ENCODE assay signal across 9 mouse cellular contexts in genomic region chr9:111495561-111495960, GRCm38 (mm10). TPM values are rescaled to one million over a fixed set of nuclear protein-coding genes. Genes with fewer than 3 reads are reported as not detected.
DNase-seq lines count a peak whose midpoint lies in the region; ATAC-seq and TF ChIP-seq lines count a peak whose summit lies in the region.
"Had no signal": no experiment of that assay in that cellular context is flagged by ENCODE, and none has a peak within 500 bp of the region (broad histone marks: within the 10 kb centered on the region; RNA-seq: fewer than 3 reads in every experiment).

No protein-coding gene starts in this region.

- ATAC-seq in CD4-positive, CD25-positive, alpha-beta regulatory T cell, adult 4 months = no peak
- peak; percentile 74 for ATAC-seq in forebrain, embryonic 16.5 days
- ATAC-seq in intestine, embryonic 14.5 days (replicated peaks; ENCODE audit: low FRiP score, low TSS enrichment, low read depth) = 0 out of 2 replicates have a peak, but pooled peaks have one; percentile 32
- 0 out of 2 replicates have a peak, but pooled peaks have one; percentile 56 for ATAC-seq in midbrain, postnatal 0 days (ENCODE audit: low FRiP score)

- H3K4me1 ChIP-seq in forebrain, embryonic 16.5 days (replicated peaks; ENCODE audit: control insufficient read depth, insufficient read depth, low read length) = 0 out of 2 replicates have a peak, but pooled peaks cover 2% of the 10 kb centered on the region
- no peaks in the 10 kb centered on the region for H3K4me1 ChIP-seq in intestine, embryonic 14.5 days (replicated peaks; ENCODE audit: control insufficient read depth, insufficient read depth, low read length)
- H3K4me1 ChIP-seq in midbrain, postnatal 0 days (ENCODE audit: insufficient read depth, low read length) = no peaks in the 10 kb centered on the region
- H3K4me1 ChIP-seq: limb, embryonic 13.5 days had no signal

- no peak overlapping the region for H3K4me3 ChIP-seq in forebrain, embryonic 16.5 days (replicated peaks; ENCODE audit: low read length)
- no peak overlapping the region for H3K4me3 ChIP-seq in intestine, embryonic 14.5 days (ENCODE audit: low read depth, low read length)
- no peak overlapping the region for H3K4me3 ChIP-seq in midbrain, postnatal 0 days (ENCODE audit: low read depth, low read length)
- H3K4me3 ChIP-seq: limb, embryonic 13.5 days had no signal

- no peaks in the 10 kb centered on the region for H3K9me3 ChIP-seq in forebrain, embryonic 16.5 days (ENCODE audit: control insufficient read depth, low read length)
- no peaks in the 10 kb centered on the region for H3K9me3 ChIP-seq in intestine, embryonic 14.5 days (ENCODE audit: control insufficient read depth, low read length)
- no peaks in the 10 kb centered on the region for H3K9me3 ChIP-seq in midbrain, postnatal 0 days (ENCODE audit: low read length)
- H3K9me3 ChIP-seq: limb, embryonic 13.5 days had no signal

- no peak overlapping the region for H3K9ac ChIP-seq in forebrain, embryonic 16.5 days (replicated peaks; ENCODE audit: low read depth, low read length)
- H3K9ac ChIP-seq in intestine, embryonic 14.5 days (ENCODE audit: low read length) = no peak overlapping the region
- H3K9ac ChIP-seq in midbrain, postnatal 0 days (replicated peaks; ENCODE audit: low read length, poor library complexity, severe bottlenecking) = no peak overlapping the region
- H3K9ac ChIP-seq: limb, embryonic 13.5 days had no signal

- no peak overlapping the region for H3K27ac ChIP-seq in forebrain, embryonic 16.5 days (ENCODE audit: low read length)
- H3K27ac ChIP-seq in intestine, embryonic 14.5 days (ENCODE audit: low read depth) = no peak overlapping the region
- no peak overlapping the region for H3K27ac ChIP-seq in midbrain, postnatal 0 days (ENCODE audit: low read depth, low read length)
- H3K27ac ChIP-seq: limb, embryonic 13.5 days had no signal

- intact Hi-C loops in left cerebral cortex, postnatal 4 days (cut with DNase I) = loop anchor here (1.0 kb wide), 1 partner anchor 422 kb away; no protein-coding TSS in a partner anchor

- TF ChIP-seq CTCF in midbrain, postnatal 0 days (IDR thresholded peaks at IDR 0.05) = peak; percentile 98

- no peak overlapping the region for H3K4me2 ChIP-seq in forebrain, embryonic 16.5 days (ENCODE audit: low read length)
- H3K4me2 ChIP-seq in intestine, embryonic 14.5 days (ENCODE audit: low read length) = no peak overlapping the region
- no peak overlapping the region for H3K4me2 ChIP-seq in midbrain, postnatal 0 days (ENCODE audit: low read depth, low read length, poor library complexity, severe bottlenecking)
- H3K4me2 ChIP-seq: limb, embryonic 13.5 days had no signal

- DNase-seq in CD4-positive, CD25-positive, alpha-beta regulatory T cell, adult 2 months (ENCODE audit: low read depth, low spot score) = peak; percentile 68
- DNase-seq in cerebellum, adult 11 months = peak; percentile 53
- DNase-seq in intestine, embryonic 14.5 days (ENCODE audit: low spot score) = peak; percentile 96
- DNase-seq in left cerebral cortex, postnatal 4 days = peak; percentile 79
- DNase-seq in midbrain, postnatal 0 days (ENCODE audit: low spot score) = peak; percentile 89
- DNase-seq in spleen, postnatal 36 days (ENCODE audit: low spot score in 2 of 2) = peak; percentile 2 to 7

- no peaks in the 10 kb centered on the region for H3K36me3 ChIP-seq in forebrain, embryonic 16.5 days (ENCODE audit: control insufficient read depth, insufficient read depth)
- no peaks in the 10 kb centered on the region for H3K36me3 ChIP-seq in intestine, embryonic 14.5 days (ENCODE audit: control insufficient read depth, insufficient read depth, low read length)
- H3K36me3 ChIP-seq in midbrain, postnatal 0 days (ENCODE audit: insufficient read depth, low read length) = no peaks in the 10 kb centered on the region
- H3K36me3 ChIP-seq: limb, embryonic 13.5 days had no signal

- H3K27me3 ChIP-seq in forebrain, embryonic 16.5 days (replicated peaks; ENCODE audit: control insufficient read depth, insufficient read depth, low read length) = no peaks in the 10 kb centered on the region
- H3K27me3 ChIP-seq in intestine, embryonic 14.5 days (replicated peaks; ENCODE audit: control insufficient read depth, insufficient read depth, low read length) = 0 out of 2 replicates have a peak, but pooled peaks cover 6% of the 10 kb centered on the region
- 0 out of 2 replicates have a peak, but pooled peaks cover 4% of the 10 kb centered on the region for H3K27me3 ChIP-seq in midbrain, postnatal 0 days (ENCODE audit: insufficient read depth, low read length)

- 1% methylated on average over 5 of the region's 5 CpGs for WGBS in forebrain, embryonic 16.5 days
- WGBS in intestine, embryonic 14.5 days = 1% methylated on average over 5 of the region's 5 CpGs
- under 1% methylated on average over 5 of the region's 5 CpGs for WGBS in midbrain, postnatal 0 days

RNA-seq across cellular contexts. Expression of gene Dclk3, which starts 56.7 kb away (rescaled TPM):
- polyA plus RNA-seq in CD4-positive, CD25-positive, alpha-beta regulatory T cell, adult 4 months (2017; shearing (Covaris generic)) = not detected
- polyA plus RNA-seq in forebrain, embryonic 16.5 days (2015; fragmentation: Nextera tagmentation; extraction: Ambion mirVana) = 5.6 and 8.3 TPM in 2 replicates
- polyA plus RNA-seq in intestine, embryonic 14.5 days (2014; fragmentation: Nextera tagmentation; extraction: Ambion mirVana) = 0.38 and 0.42 TPM in 2 replicates
- total RNA-seq in left cerebral cortex, postnatal 4 days (2021) = 10 to 100 TPM; 21.0 to 21.1 TPM
- total RNA-seq in midbrain, postnatal 0 days (2014; rRNA removed) = 10.5 and 10.7 TPM in 2 replicates
- 6.5 and 7.4 TPM in 2 replicates for polyA plus RNA-seq in midbrain, postnatal 0 days (2015; fragmentation: Nextera tagmentation; extraction: Ambion mirVana)

Comparison
In these comparisons a context has a peak if more than half of its experiments do, and no peak if none do; other contexts are left out.
1. DNase-seq: peak in every context shown above with its lines; median percentile 96 in intestine, embryonic 14.5 days; 89 in midbrain, postnatal 0 days; 79 in left cerebral cortex, postnatal 4 days; 68 in CD4-positive, CD25-positive, alpha-beta regulatory T cell, adult 2 months; 53 in cerebellum, adult 11 months; 4 in spleen, postnatal 36 days.